Mouse (Mus musculus): ENCODE data around the gene Pef1.

DNA sequence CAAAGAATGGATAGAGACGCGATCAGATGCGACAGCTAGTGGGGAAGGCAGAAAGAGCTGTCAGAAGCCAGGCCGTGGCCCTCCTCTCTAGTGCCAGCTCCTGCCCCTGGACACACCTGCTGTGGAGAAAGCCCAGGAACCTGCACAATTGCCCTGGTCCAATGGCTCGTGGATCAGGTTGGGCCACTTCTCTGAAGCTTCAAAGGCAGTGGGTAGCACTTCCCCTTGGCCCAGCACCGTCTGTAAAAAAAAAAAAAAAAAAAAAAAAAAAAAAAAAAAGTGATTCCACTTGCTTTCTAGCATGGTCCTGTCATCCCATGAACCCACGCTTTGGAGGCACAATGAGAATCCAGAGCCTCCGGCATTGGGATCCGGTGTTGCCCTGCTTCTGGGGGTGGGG lies 65.5 kb downstream of the Pef1 start:
- TF ChIP-seq CTCF (IDR thresholded peaks at IDR 0.05; ENCODE audit: extremely low read depth, insufficient read depth, low read length) (no peak), POLR2A (IDR thresholded peaks at IDR 0.05; ENCODE audit: extremely low read depth, insufficient read depth, low read length) (no peak)

All from cortical plate, adult 2 months (tissue).